Mouse (Mus musculus) mature B cell (primary cell): Measurements from ENCODE around the gene Ccm2.

Source experiments
- in situ Hi-C: fragments of 300-500 bp; cut with MboI; formaldehyde crosslinking; loops from 2 replicates; pipeline ENCODE4 v1.14.3; 2019

Ccm2 gene

GRCm38 (mm10) chr11:6603224-6603623, 56.5 kb downstream of the Ccm2 start:
- in situ Hi-C loops, result no loop called here

- in situ Hi-C loops, result no loop called here
Observed at GRCm38 (mm10) chr11:6603887-6604603, 57.4 kb downstream of the Ccm2 start.

GRCm38 (mm10) chr11:6604604-6604936, 57.9 kb downstream of the Ccm2 start:
- in situ Hi-C loops, result no loop called here

GRCm38 (mm10) chr11:6605021-6605481, 58.4 kb downstream of the Ccm2 start:
- in situ Hi-C loops, result no loop called here

- in situ Hi-C loops, result no loop called here
Observed at GRCm38 (mm10) chr11:6605491-6606399, 59.1 kb downstream of the Ccm2 start, which contains the start of gene Nacad. Gene Nacad, minus strand, starts transcription at chr11:6606053.

GRCm38 (mm10) chr11:6615250-6616205, 68.8 kb downstream of the Ccm2 start:
- in situ Hi-C loops, result no loop called here

GRCm38 (mm10) chr11:6623704-6624103, 77.0 kb downstream of the Ccm2 start:
- in situ Hi-C loops, result no loop called here

- in situ Hi-C loops, result no loop called here
Observed at GRCm38 (mm10) chr11:6624619-6625382, 78.1 kb downstream of the Ccm2 start.

GRCm38 (mm10) chr11:6625478-6626387, 79.0 kb downstream of the Ccm2 start, which contains the start of gene Tbrg4:
Gene Tbrg4, minus strand, starts transcription at chr11:6626067.
- in situ Hi-C loops, result no loop called here

GRCm38 (mm10) chr11:6626388-6626772, 79.7 kb downstream of the Ccm2 start:
- in situ Hi-C loops, result no loop called here

GRCm38 (mm10) chr11:6627731-6628130, 81.0 kb downstream of the Ccm2 start:
- in situ Hi-C loops, result no loop called here

GRCm38 (mm10) chr11:6628568-6628967, 81.9 kb downstream of the Ccm2 start:
- in situ Hi-C loops, result no loop called here

- in situ Hi-C loops, result no loop called here
Observed at GRCm38 (mm10) chr11:6629655-6630054, 83.0 kb downstream of the Ccm2 start.

- in situ Hi-C loops, result no loop called here
Observed at GRCm38 (mm10) chr11:6636150-6636549, 89.5 kb downstream of the Ccm2 start.

GRCm38 (mm10) chr11:6638537-6638936, 91.8 kb downstream of the Ccm2 start, which contains the start of gene Wap:
Gene Wap, minus strand, starts transcription at chr11:6638637.
- in situ Hi-C loops, result no loop called here

- in situ Hi-C loops, result no loop called here
Observed at GRCm38 (mm10) chr11:6639072-6639471, 92.4 kb downstream of the Ccm2 start.

- in situ Hi-C loops, result no loop called here
Observed at GRCm38 (mm10) chr11:6644566-6644965, 97.9 kb downstream of the Ccm2 start.
